In the genomic region with DNA sequence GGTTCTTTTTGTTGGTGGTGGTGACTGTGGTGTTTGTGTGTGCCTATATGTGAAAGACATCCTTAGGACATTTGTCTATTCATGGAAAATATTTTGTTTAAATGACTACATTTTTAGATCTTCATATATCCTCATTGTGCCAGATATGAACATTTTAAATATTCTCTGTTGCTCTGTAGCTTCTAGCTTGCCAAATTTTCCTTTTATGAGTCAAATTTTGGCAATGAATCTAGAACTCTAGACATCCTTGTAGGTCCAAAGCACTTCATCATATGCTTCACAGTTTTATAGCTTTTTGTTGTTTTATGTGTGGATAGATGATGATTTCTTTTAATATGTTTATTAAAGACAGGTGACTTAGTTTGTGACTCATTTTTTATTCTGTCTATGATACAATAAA, we compare ENCODE assay signal across 22 mouse cellular contexts.
DNase-seq lines count a peak whose midpoint lies in the region; ATAC-seq lines count a peak whose summit lies in the region.
"Had no signal": no experiment of that assay in that cellular context is flagged by ENCODE, and none has a peak within 500 bp of the region (broad histone marks: within the 10 kb centered on the region; RNA-seq: fewer than 3 reads in every experiment).

No protein-coding gene starts in this region.

- no peak for DNase-seq in frontal cortex, postnatal 25 days (ENCODE audit: low spot score in 2 of 2)
- DNase-seq in Muller cell, postnatal 12 days (ENCODE audit: inconsistent ontology term) = peak; percentile 43
- DNase-seq in brain, adult 2 months (ENCODE audit: low read depth, low spot score) = peak; percentile 60
- peak; percentile 35 for DNase-seq in telencephalon, adult 2 months (ENCODE audit: low read depth, low spot score)
- DNase-seq in cerebellum, postnatal 25 days = no peak
- DNase-seq in cerebellum, postnatal 14 days = no peak
- DNase-seq in urinary bladder, postnatal 4 days (ENCODE audit: low spot score in 2 of 2) = no peak
- DNase-seq: adrenal gland, adult 2 months; adrenal gland, adult 8-10 months; adrenal gland, postnatal 10 days; adrenal gland, postnatal 14 days; adrenal gland, postnatal 25 days; adrenal gland, postnatal 36 days; B cell, adult 2 months; cerebellum, adult 11 months; cerebellum, adult 11-12 months; cerebellum, adult 18-20 months; cerebellum, adult 2 months had no signal

- peak; percentile 65 for ATAC-seq in frontal cortex, adult (ENCODE audit: low TSS enrichment)
- ATAC-seq: activated CD4-positive, CD25-positive, alpha-beta regulatory T cell, adult 4 months; CD4-positive, CD25-positive, alpha-beta regulatory T cell, adult 4 months; Patski had no signal

Comparison
In these comparisons a context has a peak if more than half of its experiments do, and no peak if none do; other contexts are left out.
1. DNase-seq: peak in Muller cell, postnatal 12 days (single experiment), brain, adult 2 months (single experiment) and telencephalon, adult 2 months (single experiment); none in frontal cortex, postnatal 25 days (0 of 2), cerebellum, postnatal 25 days (0 of 2), cerebellum, postnatal 14 days (0 of 2) and urinary bladder, postnatal 4 days (0 of 2).